ENCODE assay signal across 8 mouse cellular contexts in the genomic region with DNA sequence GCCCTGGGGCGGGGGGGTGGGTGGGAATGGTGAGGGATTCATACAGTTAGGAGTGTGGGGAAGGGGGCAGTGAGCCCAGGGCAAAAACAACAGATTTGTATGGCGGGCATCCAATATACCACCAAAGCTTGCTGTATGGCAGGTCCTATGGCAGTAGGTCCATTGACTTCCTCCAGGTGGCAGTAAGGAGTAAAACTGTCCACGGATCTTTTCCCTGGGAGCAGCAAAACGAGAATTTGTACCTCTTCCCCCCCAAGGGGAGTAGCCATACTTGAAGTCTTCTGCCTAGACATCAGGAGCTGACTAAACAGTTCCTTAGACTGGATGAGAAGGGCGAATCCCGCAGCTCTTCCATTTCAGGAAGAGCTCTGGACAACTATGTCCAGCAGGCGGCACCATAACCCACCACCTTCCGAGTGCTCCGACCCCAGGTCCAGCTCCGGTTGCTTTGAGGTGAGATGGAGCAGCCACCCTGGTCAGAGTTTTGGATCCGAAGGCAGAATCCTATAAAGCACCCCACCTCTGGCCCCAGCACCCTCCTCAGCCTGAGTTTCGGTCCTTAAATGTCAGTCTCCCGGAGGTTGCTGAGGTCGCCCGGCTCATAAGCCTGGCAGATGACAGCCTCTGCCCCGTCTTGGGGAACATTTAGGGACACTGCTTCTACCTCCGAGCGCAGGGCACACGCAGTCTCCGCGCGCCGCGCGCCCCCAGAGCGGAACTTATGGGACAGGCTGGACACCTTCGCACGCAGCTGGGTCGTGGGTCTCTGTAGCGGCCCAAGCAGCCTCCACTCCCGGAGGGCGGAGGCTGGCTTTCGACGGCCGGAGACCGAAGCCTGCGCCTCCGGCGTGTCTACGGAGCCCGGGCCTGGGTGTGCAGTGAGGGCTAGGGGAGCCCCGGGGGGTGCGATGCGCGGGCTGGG. TPM values are rescaled to one million over a fixed set of nuclear protein-coding genes. Genes with fewer than 3 reads are reported as not detected.
DNase-seq lines count a peak whose midpoint lies in the region; ATAC-seq and TF ChIP-seq lines count a peak whose summit lies in the region.

No protein-coding gene starts in this region.

- peak; percentile 85; the same call in 1 of the 2 replicates for TF ChIP-seq CTCF in thymus, adult 2 months (IDR thresholded peaks at IDR 0.05; ENCODE audit: borderline replicate concordance, control insufficient read depth, extremely low read depth, insufficient read depth, low read length, poor library complexity)

- peaks cover 10% of the 10 kb centered on the region; the same call in 1 of the 2 replicates for H3K4me1 ChIP-seq in thymus, adult 2 months (replicated peaks; ENCODE audit: control insufficient read depth, insufficient read depth, low read length)
- peaks cover 23% of the 10 kb centered on the region for H3K4me1 ChIP-seq in limb, embryonic 13.5 days
- H3K4me1 ChIP-seq in midbrain, embryonic 12.5 days, result peaks cover 7% of the 10 kb centered on the region

- H3K9ac ChIP-seq in limb, embryonic 13.5 days, result peak overlapping the region; percentile 63
- H3K9ac ChIP-seq in midbrain, embryonic 12.5 days (replicated peaks), result peak overlapping the region; percentile 61

- no peak for TF ChIP-seq POLR2A in thymus, adult 2 months (IDR thresholded peaks at IDR 0.05; ENCODE audit: control insufficient read depth, extremely low read depth, insufficient read depth, low read length, poor library complexity)

- no peaks in the 10 kb centered on the region for H3K36me3 ChIP-seq in thymus, adult 2 months (ENCODE audit: control insufficient read depth, insufficient read depth, low read length)
- no peaks in the 10 kb centered on the region for H3K36me3 ChIP-seq in limb, embryonic 13.5 days
- no peaks in the 10 kb centered on the region for H3K36me3 ChIP-seq in midbrain, embryonic 12.5 days
- no peaks in the 10 kb centered on the region for H3K36me3 ChIP-seq in splenic B cell, adult 2 months (ENCODE audit: control insufficient read depth, insufficient read depth, low read length, poor library complexity, severe bottlenecking)

- peak overlapping the region; percentile 89 for H3K4me2 ChIP-seq in limb, embryonic 13.5 days (replicated peaks)
- H3K4me2 ChIP-seq in midbrain, embryonic 12.5 days (replicated peaks), result peak overlapping the region; percentile 63

- H3K9me3 ChIP-seq in limb, embryonic 13.5 days, result no peaks in the 10 kb centered on the region
- H3K9me3 ChIP-seq in midbrain, embryonic 12.5 days, result no peaks in the 10 kb centered on the region

- peak; percentile 51 for DNase-seq in thymus, adult 2 months
- DNase-seq in thymus, adult 18-20 months, result no peak
- DNase-seq in cerebellum, postnatal 36 days, result peak; percentile 49 to 52
- DNase-seq in gastrocnemius, postnatal 10 days, result peak; percentile 59
- peak; percentile 58 for DNase-seq in splenic B cell, adult 2 months (ENCODE audit: low read depth, low spot score)

- WGBS in thymus, adult 2 months, result 2% methylated on average over 45 of the region's 45 CpGs
- WGBS in limb, embryonic 13.5 days, result 2% methylated on average over 45 of the region's 45 CpGs
- 3% methylated on average over 45 of the region's 45 CpGs for WGBS in midbrain, embryonic 12.5 days

- H3K4me3 ChIP-seq in thymus, adult 2 months (ENCODE audit: control insufficient read depth, insufficient read depth, low read length), result peak overlapping the region; percentile 6
- peak overlapping the region; percentile 49 for H3K4me3 ChIP-seq in limb, embryonic 13.5 days
- peak overlapping the region; percentile 43 for H3K4me3 ChIP-seq in midbrain, embryonic 12.5 days

- H3K27me3 ChIP-seq in thymus, adult 2 months (ENCODE audit: control insufficient read depth, insufficient read depth, low read length), result peaks cover 16% of the 10 kb centered on the region
- peaks cover 67% of the 10 kb centered on the region for H3K27me3 ChIP-seq in limb, embryonic 13.5 days
- H3K27me3 ChIP-seq in midbrain, embryonic 12.5 days, result peaks cover 53% of the 10 kb centered on the region
- peaks cover 4% of the 10 kb centered on the region for H3K27me3 ChIP-seq in splenic B cell, adult 2 months (ENCODE audit: control insufficient read depth, insufficient read depth, low read length, poor library complexity, severe bottlenecking)

- peak; percentile 73 for ATAC-seq in inflammation-experienced regulatory T-cells, adult 6 months
- ATAC-seq in limb, embryonic 13.5 days (ENCODE audit: low FRiP score, low read depth), result peak; percentile 45; the same call in 1 of the 2 replicates
- peak; percentile 64 for ATAC-seq in midbrain, embryonic 12.5 days (ENCODE audit: low FRiP score, low read depth)

- H3K27ac ChIP-seq in thymus, adult 2 months (ENCODE audit: control insufficient read depth, insufficient read depth, low read length), result no peak overlapping the region
- H3K27ac ChIP-seq in limb, embryonic 13.5 days, result no peak overlapping the region
- no peak overlapping the region for H3K27ac ChIP-seq in midbrain, embryonic 12.5 days (replicated peaks)

RNA-seq across cellular contexts. Expression of gene Adra1d, which starts 16.4 kb away (rescaled TPM):
- 1.3 and 1.9 TPM in 2 replicates for polyA plus RNA-seq in thymus, adult 2 months (2012; rRNA removed)
- 1 to 10 TPM; 1.8 to 2.1 TPM for total RNA-seq in gastrocnemius, postnatal 10 days (2021)
- polyA plus RNA-seq in inflammation-experienced regulatory T-cells, adult 6 months (2017; shearing (Covaris generic)), result not detected
- 0.17 and 0.38 TPM in 2 replicates for polyA plus RNA-seq in limb, embryonic 13.5 days (2015; fragmentation: Nextera tagmentation; extraction: Ambion mirVana)
- 0.20 and 0.27 TPM in 2 replicates for polyA plus RNA-seq in midbrain, embryonic 12.5 days (2016; fragmentation: Nextera tagmentation; extraction: Ambion mirVana)

RNA-seq across cellular contexts. Expression of gene Smox, which starts 54.4 kb away (rescaled TPM):
- polyA plus RNA-seq in thymus, adult 2 months (2012; rRNA removed), result 49.1 and 53.6 TPM in 2 replicates
- total RNA-seq in gastrocnemius, postnatal 10 days (2021), result 10 to 100 TPM; 25.9 to 28.9 TPM
- polyA plus RNA-seq in inflammation-experienced regulatory T-cells, adult 6 months (2017; shearing (Covaris generic)), result 10 to 100 TPM in 2 of 3 experiments, 1 to 10 TPM in 1; 8.6 to 14.8 (median 12.8) TPM
- 70.6 and 72.6 TPM in 2 replicates for polyA plus RNA-seq in limb, embryonic 13.5 days (2015; fragmentation: Nextera tagmentation; extraction: Ambion mirVana)
- 43.0 and 47.7 TPM in 2 replicates for polyA plus RNA-seq in midbrain, embryonic 12.5 days (2016; fragmentation: Nextera tagmentation; extraction: Ambion mirVana)

Comparison
In these comparisons a context has a peak if more than half of its experiments do, and no peak if none do; other contexts are left out.
1. DNase-seq: peak in thymus, adult 2 months (single experiment), cerebellum, postnatal 36 days (2 of 2), gastrocnemius, postnatal 10 days (single experiment) and splenic B cell, adult 2 months (single experiment); none in thymus, adult 18-20 months (0 of 2).
2. Peak in every context shown above with its lines, with median percentiles within 50 percentile points of each other: H3K4me3 ChIP-seq and ATAC-seq.